Mouse (Mus musculus): ENCODE measurements at regions not wholly inside any gene's neighbourhood (a gene's known extent, or its start where the extent isn't known, plus 50 kb on each side); places are given as distances from the start of the nearest gene placed in this dataset.

DNA sequence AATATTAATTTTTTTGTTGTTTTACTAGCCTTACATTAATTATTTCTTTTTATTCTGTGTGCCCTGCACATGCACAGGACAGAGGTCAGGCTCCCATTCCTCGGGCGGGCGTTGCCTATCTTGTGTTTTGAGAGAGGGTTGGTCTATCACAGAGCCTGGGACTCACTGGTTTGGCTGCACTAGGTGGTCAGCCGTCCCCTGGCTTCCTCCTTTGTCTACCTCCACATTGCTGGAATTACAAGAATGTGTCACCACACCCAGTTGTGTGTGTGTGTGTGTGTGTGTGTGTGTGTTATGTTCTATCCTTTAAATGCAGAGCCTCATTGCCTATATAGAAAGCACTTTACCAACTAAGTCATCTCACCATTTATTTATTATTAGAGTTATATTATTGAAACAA lies 478.5 kb downstream of the Zfp704 start:
- TF ChIP-seq GATA1 (IDR thresholded peaks at IDR 0.05; ENCODE audit: borderline replicate concordance, low read length) (no peak), CTCF (IDR thresholded peaks at IDR 0.05; ENCODE audit: low read depth, low read length) (no peak), POLR2AphosphoS5 (IDR thresholded peaks at IDR 0.05; ENCODE audit: insufficient replicate concordance, low read depth, low read length) (no peak)
